Mouse (Mus musculus) G1E (cell line): Measurements from ENCODE around the gene Fxyd3. TPM values are rescaled to one million over a fixed set of nuclear protein-coding genes. Genes with fewer than 3 reads are reported as not detected.

ENCODE experiments used
- ATAC-seq: 2 replicates; pipeline ENCODE4 v1.8.0; 2016; ENCODE audit warnings: mild to moderate bottlenecking; ENCODE audit not compliant: insufficient number of reproducible peaks, poor library complexity, low FRiP score, severe bottlenecking; ENCODE audit errors: extremely low read depth
- DNase-seq: peaks from one replicate; pipeline ENCODE4 v3.0.0; 2012; ENCODE audit warnings: low spot score
- H3K27me3 ChIP-seq: 2 replicates; pipeline ENCODE4 v1.6.1; 2012; ENCODE audit warnings: mild to moderate bottlenecking, low read length, inconsistent platforms; ENCODE audit not compliant: insufficient read depth
- H3K36me3 ChIP-seq: replicated peaks from 2 replicates; pipeline ENCODE3; 2012; ENCODE audit warnings: mild to moderate bottlenecking, inconsistent platforms
- H3K4me1 ChIP-seq: 2 replicates; pipeline ENCODE4 v1.6.1; 2012; ENCODE audit warnings: low read depth, low read length, inconsistent platforms, mixed read lengths; ENCODE audit not compliant: insufficient read depth
- H3K4me3 ChIP-seq: 2 replicates; pipeline ENCODE4 v1.5.1; 2012; ENCODE audit warnings: low read depth, mild to moderate bottlenecking, inconsistent platforms, low read length, moderate library complexity, mixed read lengths
- H3K9me3 ChIP-seq: replicated peaks from 2 replicates; pipeline ENCODE4 v1.6.1; 2012; ENCODE audit warnings: inconsistent platforms
- CTCF ChIP-seq: IDR thresholded peaks from 2 replicates; pipeline ENCODE4 v1.5.1; 2012; ENCODE audit warnings: low read depth, low read length, inconsistent platforms, mixed read lengths
- GATA1 ChIP-seq: IDR thresholded peaks from 2 replicates; pipeline ENCODE4 v1.6.1; 2012; ENCODE audit warnings: borderline replicate concordance, low read length, inconsistent platforms, mixed read lengths
- GATA2 ChIP-seq: IDR thresholded peaks from 2 replicates; pipeline ENCODE4 v1.6.1; 2012; ENCODE audit warnings: low read depth, low read length, inconsistent platforms, borderline replicate concordance
- POLR2AphosphoS5 ChIP-seq: IDR thresholded peaks from 2 replicates; pipeline ENCODE4 v1.6.1; 2012; ENCODE audit warnings: low read depth, low read length, inconsistent platforms; ENCODE audit not compliant: insufficient replicate concordance
- TAL1 ChIP-seq: conservative IDR thresholded peaks from 2 replicates; pipeline ENCODE4 v1.6.1; 2012; ENCODE audit warnings: low read depth, low read length, inconsistent platforms, mixed read lengths
- polyA plus RNA-seq: library from polyadenylated mRNA; stranded (reverse); fragments of >175 nt; gene quantifications from 2 replicates; pipeline ENCODE4 v1.2.3, GENCODE M21; 2012
- total RNA-seq, 2 experiments: library from RNA; stranded (forward) in 1 of 2; stranded (reverse) in 1 of 2; fragments of 200-1000 nt in 1 of 2; fragments of >200 nt in 1 of 2; fragmentation: Nextera tagmentation in 1 of 2; gene quantifications; 2 replicates each; pipeline ENCODE4 v1.2.3; 2014 to 2017

The Fxyd3 gene
- total and polyA plus RNA-seq, 3 experiments = 0.16 TPM; not detected in 2

DNA sequence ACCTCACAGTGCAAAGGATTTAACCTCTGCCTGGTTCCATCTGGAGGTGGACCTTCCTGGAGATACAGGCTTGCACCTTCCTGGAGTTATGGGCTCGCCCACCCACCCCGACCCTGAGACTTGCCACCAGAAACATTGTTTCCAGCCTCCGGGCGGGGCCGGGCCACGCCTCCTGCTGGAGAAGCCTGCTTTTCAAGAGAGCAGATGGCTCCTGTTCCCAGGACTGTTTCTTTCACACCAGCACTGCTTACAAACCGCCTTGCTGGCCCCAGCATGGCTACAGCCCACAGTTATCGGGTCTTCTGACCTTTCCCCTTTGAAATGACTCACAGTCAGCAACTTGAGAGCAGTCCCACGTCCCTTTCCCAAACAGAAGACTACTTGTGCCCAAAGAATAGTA, 4.2 kb downstream of the Fxyd3 start:
- no peaks in the 10 kb centered on the region for H3K36me3 ChIP-seq
- H3K4me3 ChIP-seq = no peak overlapping the region
- H3K9me3 ChIP-seq = peaks cover 34% of the 10 kb centered on the region
- ATAC-seq = no peak
- H3K27me3 ChIP-seq = no peaks in the 10 kb centered on the region
- no peaks in the 10 kb centered on the region for H3K4me1 ChIP-seq
- no peak for TF ChIP-seq GATA1
- TF ChIP-seq TAL1 = no peak
- no peak for TF ChIP-seq GATA2
- TF ChIP-seq CTCF = no peak
- no peak for TF ChIP-seq POLR2AphosphoS5
- no peak for DNase-seq

DNA sequence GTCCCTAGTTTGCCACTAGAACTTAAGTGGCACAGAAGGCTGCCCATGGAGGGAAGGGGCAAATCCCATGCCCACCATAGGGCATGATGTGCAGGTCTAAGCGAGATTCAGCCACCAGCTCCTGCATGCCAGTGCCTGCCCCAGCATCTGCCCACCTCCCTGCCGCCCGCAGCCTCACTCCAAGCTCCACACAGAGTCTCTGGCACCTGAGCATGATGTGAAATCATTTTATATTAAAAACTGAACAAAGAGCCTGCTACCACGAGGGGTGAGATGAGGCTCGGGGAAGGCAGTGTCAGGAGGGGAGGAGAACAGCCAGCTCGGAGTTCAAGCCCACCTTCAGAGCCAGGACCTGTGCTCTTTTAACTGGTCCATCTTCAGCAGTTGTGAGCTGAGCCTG, 6.2 kb downstream of the Fxyd3 start:
- no peaks in the 10 kb centered on the region for H3K36me3 ChIP-seq
- DNase-seq (no peak), ATAC-seq (no peak)
- H3K27me3 ChIP-seq = no peaks in the 10 kb centered on the region
- TF ChIP-seq TAL1 (no peak), CTCF (no peak), GATA1 (no peak), GATA2 (no peak), POLR2AphosphoS5 (no peak)
- no peak overlapping the region for H3K4me3 ChIP-seq
- H3K9me3 ChIP-seq = peaks cover 34% of the 10 kb centered on the region
- no peaks in the 10 kb centered on the region for H3K4me1 ChIP-seq

DNA sequence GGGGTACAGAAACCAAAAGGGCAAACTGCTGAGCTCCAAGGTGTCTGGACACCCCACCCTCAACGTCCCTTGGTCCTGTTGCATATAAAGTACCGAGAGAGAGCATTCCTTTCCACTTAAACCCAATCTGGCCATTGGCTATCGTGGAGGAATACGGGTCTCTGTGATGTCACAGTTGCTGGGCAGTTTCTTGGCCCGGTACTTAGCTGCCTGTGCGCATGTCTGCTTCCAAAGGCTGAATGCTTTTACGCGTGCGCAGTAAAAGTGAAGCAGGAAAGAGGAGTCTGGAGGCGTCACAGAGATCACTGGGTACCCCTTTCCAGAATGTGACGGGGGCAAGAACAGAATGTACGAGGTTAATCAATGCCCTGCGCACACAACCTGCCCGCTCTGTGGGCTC, 7.0 kb downstream of the Fxyd3 start:
- TF ChIP-seq GATA2 = no peak
- no peak for TF ChIP-seq GATA1
- no peak for TF ChIP-seq CTCF
- no peak for TF ChIP-seq TAL1
- TF ChIP-seq POLR2AphosphoS5 = no peak
- Histone ChIP-seq H3K4me3 (no peak overlapping the region), H3K27me3 (no peaks in the 10 kb centered on the region), H3K4me1 (no peaks in the 10 kb centered on the region), H3K9me3 (peaks cover 34% of the 10 kb centered on the region), H3K36me3 (no peaks in the 10 kb centered on the region)
- DNase-seq (no peak), ATAC-seq (no peak)

DNA sequence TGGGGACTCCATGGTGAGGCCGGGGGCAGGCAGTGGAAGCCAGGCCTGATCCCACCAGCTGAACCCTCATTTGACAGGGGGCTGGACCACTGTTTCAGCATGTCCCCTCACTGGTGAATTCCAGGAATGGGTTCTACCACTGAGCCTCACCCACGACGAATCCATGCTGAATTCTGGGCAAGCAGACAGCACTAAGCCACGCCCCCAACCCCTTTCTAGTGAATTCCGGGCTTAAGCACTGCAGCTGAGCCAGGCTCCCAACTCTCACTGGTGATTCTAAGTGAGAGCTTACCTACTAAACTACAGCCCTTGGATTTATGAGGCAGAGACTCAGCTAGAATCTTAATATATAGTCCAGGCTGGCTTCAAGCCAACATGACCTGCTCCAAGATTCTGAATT, 8.7 kb downstream of the Fxyd3 start:
- no peak overlapping the region; the same call in 1 of the 2 replicates for H3K4me3 ChIP-seq
- TF ChIP-seq CTCF = no peak
- TF ChIP-seq TAL1 = no peak
- no peak for ATAC-seq
- no peak for DNase-seq
- H3K9me3 ChIP-seq = peaks cover 37% of the 10 kb centered on the region
- H3K36me3 ChIP-seq = no peaks in the 10 kb centered on the region
- no peaks in the 10 kb centered on the region for H3K4me1 ChIP-seq
- no peaks in the 10 kb centered on the region for H3K27me3 ChIP-seq

DNA sequence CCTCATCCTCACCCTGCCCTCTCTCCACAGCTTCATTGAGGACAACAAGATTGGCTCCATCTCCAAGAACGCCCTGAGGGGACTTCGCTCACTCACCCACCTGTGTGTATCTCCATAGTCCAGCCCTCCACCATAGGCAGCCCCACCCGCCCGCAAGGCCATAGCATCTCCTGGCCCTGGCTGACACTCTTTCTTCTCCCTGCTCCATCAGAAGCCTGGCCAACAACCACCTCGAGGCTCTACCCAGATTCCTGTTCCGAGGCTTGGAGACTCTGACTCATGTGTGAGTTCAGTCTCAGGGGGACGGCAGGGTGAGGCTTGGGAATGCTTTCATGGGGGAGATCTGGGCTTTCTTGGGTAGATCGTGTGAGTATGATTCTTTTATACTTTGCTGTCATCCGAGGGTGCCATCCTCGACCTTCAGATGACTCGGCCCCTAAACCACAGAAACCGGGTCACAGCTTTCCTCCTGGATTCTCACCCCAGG, 13.4 kb downstream of the Fxyd3 start:
- Histone ChIP-seq H3K4me1 (no peaks in the 10 kb centered on the region), H3K36me3 (no peaks in the 10 kb centered on the region), H3K4me3 (no peak overlapping the region), H3K9me3 (peaks cover 35% of the 10 kb centered on the region), H3K27me3 (no peaks in the 10 kb centered on the region)
- no peak for ATAC-seq
- no peak for DNase-seq
- no peak for TF ChIP-seq CTCF

DNA sequence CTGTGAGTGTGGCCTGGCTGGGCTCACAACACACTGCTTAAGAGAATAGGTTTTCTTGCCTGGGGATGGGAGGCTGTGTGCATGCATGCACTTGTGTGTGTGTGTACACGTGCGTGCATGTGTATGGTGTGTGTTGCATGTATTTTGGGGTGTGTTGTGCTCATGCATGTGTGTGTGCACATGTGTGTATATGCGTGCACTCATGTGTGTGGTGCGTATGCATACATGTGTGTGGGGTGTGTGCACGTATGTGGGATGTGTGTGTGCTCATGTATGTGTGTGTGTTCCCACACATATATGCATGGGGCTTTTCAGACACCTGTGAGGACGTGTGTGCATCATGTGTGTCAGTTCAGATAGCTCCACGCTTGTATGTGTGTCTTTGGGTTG, 15.9 kb downstream of the Fxyd3 start:
- Histone ChIP-seq H3K4me1 (no peaks in the 10 kb centered on the region), H3K36me3 (no peaks in the 10 kb centered on the region), H3K27me3 (no peaks in the 10 kb centered on the region), H3K9me3 (peaks cover 31% of the 10 kb centered on the region), H3K4me3 (no peak overlapping the region)
- ATAC-seq (no peak), DNase-seq (no peak)
- no peak for TF ChIP-seq POLR2AphosphoS5
- no peak for TF ChIP-seq CTCF
- no peak for TF ChIP-seq TAL1
- no peak for TF ChIP-seq GATA2
- no peak for TF ChIP-seq GATA1

DNA sequence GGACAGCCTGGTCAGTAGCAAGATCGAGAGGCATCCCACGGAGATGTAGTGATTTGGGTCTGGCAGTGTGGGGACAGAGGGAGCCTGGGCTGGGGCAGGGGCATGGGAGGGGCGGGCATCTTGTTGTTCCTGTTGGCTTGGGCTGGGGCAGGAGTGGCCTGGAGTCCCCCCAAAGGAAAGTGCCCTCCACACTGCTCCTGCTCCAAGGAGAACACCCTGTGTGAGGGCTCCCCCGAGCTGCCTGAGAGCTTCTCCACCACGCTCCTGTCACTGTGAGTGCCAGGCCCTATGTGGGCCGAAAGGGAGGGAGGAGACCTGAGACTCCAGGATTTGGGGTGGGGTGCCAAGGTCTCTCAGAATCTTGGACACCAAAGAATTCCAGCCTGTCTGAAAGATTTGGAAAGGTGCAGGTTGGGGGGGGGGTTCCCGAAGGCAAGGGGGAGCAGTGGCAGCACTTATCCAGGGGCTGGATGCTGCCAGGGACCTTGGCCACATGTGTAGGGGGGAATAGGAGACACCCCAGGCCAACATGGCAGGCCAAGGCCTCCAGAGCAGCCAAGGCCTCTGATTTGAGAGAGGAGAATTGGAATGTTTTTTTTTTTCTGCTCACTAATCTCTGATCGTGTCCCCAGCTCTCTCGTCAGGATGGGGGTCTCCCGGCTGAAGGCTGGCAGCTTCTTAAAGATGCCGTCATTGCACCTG, 16.4 kb downstream of the Fxyd3 start:
- no peak for DNase-seq
- H3K27me3 ChIP-seq = no peaks in the 10 kb centered on the region

More for the DNA sequence above, 16.4 kb downstream of the Fxyd3 start:
- TF ChIP-seq CTCF = no peak
- TF ChIP-seq GATA1 = no peak
- no peak for TF ChIP-seq TAL1
- TF ChIP-seq POLR2AphosphoS5 = no peak
- TF ChIP-seq GATA2 = no peak
- Histone ChIP-seq H3K9me3 (peaks cover 31% of the 10 kb centered on the region), H3K4me3 (no peak overlapping the region), H3K4me1 (no peaks in the 10 kb centered on the region), H3K36me3 (no peaks in the 10 kb centered on the region)
- ATAC-seq = no peak
